Mouse (Mus musculus) thymus, postnatal 14 days (tissue): Measurements from ENCODE around the gene Pdzd7.
"Not testable (repeated sequence)": the region's sequence is repeated elsewhere in the genome, so short reads cannot be mapped to it uniquely, and the experiment has no call there.

ENCODE experiments used
- DNase-seq: peaks from one replicate; pipeline ENCODE4 v3.0.0; 2021

Pdzd7 gene

GRCm38 (mm10) chr19:45058113-45058839 is 12.8 kb upstream of the Pdzd7 start:
- DNase-seq = peak; percentile 92

DNA sequence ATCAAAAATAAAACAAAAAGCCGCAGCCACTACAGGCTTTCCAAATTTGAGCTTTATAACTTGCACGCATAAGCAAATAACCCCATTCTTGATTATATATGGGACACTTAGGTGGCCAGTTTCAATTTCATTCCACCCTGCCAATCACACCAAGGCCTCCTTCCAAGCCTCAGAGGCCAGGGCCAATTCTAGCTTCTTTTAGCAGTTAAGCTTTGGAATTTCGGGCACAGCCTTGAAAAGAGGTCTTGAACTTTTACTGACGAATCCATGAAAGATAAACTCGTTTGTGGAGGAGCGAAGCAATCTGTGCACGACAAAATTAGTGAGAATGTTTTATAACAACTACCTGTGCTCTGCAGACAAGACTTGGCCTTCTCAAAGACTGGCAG is 12.2 kb upstream of the Pdzd7 start:
- DNase-seq = no peak

GRCm38 (mm10) chr19:45056908-45057698 is 11.6 kb upstream of the Pdzd7 start:
- peak; percentile 74 for DNase-seq

GRCm38 (mm10) chr19:45056364-45056763 is 10.8 kb upstream of the Pdzd7 start:
- peak; percentile 49 for DNase-seq

DNA sequence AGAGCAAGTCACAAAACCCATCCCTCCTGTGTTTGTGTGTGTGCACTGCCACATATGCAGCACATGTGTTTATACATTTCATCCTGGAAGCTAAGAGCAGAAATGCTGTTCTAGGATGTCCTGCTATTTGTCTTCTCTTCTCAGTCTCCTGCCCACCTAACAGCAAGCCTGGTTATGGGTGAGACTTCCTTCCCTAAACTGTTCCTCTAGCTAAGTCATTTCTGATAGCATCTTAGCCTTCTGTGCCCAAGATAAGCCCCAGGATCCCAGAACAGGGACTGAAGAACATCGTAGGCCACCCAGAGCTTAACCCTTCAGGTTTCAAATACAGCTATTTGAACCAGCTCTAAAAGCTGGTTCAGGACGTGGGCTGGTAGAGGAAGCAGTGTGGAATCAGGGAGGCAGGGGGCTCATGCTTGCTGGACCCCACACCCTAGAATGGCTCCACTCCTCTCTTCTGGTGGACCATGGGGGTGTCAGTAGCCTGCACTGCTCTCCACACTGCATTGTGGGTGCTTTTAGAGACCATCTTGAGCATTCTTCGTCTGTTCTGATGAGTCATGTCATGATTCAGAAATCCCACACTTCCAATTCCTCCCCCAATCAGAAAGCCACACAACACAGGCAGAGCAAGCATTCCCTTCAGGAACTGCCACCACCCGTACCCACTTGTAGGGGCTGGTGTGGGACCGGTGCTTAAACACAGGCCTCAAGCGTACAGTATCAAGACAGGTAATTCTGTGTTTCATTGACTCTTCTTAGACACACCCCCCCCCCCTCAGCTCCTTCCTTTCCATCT is 9.6 kb upstream of the Pdzd7 start:
- no peak for DNase-seq

DNA sequence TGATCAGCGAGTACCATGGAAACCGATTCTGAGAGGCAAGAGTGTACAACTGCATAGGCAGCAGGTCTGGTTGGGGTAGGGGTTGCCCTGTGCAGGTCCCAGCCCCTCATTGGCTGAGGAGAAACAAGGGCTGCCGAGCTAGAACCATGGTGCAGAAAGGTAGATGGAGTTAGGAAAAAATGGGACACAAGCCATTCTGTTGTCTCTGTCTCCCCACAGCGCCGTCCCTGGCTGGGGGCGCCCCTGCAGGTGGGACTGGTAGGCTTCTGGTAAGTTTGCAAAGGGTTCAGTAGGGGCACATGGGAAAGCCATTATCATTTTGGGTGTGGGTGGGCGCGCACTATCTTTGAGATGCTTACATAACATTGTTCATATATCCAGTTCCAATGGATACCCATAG is 7.9 kb upstream of the Pdzd7 start:
- no peak for DNase-seq

DNA sequence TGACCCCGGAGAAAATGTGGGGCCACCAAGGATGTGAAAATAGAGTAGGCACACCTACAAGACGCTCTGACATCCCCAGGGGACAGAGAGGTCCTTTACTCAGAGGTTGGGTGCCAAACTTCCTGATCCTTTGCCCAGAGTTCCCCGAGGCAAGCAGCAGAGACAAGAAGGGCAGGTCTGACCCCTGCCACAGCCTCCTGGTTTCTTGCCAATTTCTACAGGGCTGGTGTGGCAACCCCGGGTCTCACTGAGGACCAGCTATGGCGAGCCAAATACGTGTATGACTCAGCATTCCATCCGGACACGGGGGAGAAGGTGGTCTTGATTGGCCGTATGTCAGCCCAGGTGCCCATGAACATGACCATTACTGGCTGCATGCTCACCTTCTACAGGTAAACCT is 4.0 kb upstream of the Pdzd7 start:
- DNase-seq = no peak

- no peak for DNase-seq
These were observed 3.3 kb upstream of the Pdzd7 start for GRCm38 (mm10) chr19:45048644-45049365.

DNA sequence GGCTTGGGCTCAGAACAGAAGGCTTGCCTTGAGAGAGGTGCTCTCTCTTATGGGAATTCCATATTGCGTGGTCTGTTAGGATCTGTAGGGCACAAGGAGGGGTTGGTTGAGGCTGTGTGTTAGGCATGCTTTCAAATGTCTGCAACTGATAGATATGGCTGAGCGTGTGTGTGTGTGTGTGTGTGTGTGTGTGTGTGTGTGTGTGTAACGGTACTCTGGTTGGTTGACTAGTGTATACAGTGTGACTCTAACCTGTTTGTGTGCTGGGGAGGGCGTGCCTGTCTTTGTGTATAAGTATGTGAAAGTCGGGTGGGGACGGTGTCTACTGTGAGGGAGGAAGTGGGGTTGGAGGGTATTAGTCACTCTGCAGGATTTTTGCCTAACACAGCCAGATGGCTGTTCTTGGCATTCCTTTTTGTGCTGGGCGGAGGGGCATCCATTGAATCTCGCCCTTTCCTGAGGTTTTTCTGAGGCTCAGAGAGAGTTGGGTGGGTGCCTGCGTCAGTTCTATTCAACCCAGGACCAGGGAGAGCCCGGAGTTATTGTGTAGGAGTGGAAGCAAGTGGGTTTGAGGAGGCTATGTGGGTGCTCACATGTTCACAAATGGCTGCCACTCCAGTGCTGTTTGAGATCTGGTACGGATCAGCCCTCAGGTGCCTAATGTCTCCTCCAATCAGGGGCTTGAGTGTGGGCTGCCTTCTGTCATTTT is 2.6 kb upstream of the Pdzd7 start:
- DNase-seq = peak; percentile 61

- DNase-seq = peak; percentile 88
These were observed 2.0 kb upstream of the Pdzd7 start, which contains the start of gene Sfxn3 for GRCm38 (mm10) chr19:45047417-45047934. TSS of gene Sfxn3 (plus strand) at chr19:45047503.

GRCm38 (mm10) chr19:45046523-45047321 is 1.2 kb upstream of the Pdzd7 start:
- peak; percentile 83 for DNase-seq

GRCm38 (mm10) chr19:45045236-45045635 is 281 bp downstream of the Pdzd7 start:
- no peak for DNase-seq

DNA sequence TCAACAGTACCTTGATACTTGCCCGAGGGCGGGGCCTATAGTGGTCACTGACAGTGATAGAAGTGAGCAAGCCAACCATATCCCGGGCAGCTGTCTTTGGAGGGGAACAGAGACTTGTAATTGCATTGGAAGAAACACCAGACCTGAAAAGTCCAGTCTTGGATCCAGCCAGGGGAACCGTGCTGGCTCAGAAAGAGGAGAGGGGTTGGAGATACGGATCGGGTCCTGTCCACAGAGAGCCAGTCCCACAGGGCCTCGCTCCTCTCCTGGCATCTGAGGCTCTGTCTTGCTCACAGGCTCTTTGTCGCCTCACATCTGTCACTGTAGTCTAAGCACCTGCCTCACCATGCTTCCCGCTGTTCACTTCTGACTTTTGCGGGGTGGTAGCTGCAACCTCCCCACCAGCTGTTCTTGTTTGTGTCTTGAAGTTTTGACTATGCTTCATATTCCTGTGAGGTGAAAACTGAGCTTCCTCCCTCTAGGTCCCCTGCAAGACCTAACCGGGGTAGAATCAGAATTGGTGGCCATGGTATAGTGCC is 1.1 kb downstream of the Pdzd7 start:
- no peak for DNase-seq

- DNase-seq = no peak
These were observed 5.3 kb downstream of the Pdzd7 start for GRCm38 (mm10) chr19:45040214-45040613.

DNA sequence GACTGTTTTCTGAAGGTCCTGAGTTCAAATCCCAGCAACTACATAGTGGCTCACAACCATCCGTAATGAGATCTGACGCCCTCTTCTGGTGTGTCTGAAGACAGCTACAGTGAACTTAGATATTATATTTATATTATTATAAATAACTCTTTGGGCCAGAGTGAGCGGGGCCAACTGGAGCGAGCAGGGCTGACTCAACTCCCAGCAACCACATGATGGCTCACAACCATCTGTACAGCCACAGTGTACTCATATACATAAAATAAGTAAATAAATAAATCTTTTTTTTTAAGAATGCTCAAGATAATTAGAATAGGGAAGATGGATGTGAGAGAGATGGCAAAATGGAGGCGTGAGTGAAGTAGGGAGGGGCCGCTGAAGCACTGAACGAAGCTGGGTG is 7.3 kb downstream of the Pdzd7 start:
- DNase-seq = not testable (repeated sequence)

DNA sequence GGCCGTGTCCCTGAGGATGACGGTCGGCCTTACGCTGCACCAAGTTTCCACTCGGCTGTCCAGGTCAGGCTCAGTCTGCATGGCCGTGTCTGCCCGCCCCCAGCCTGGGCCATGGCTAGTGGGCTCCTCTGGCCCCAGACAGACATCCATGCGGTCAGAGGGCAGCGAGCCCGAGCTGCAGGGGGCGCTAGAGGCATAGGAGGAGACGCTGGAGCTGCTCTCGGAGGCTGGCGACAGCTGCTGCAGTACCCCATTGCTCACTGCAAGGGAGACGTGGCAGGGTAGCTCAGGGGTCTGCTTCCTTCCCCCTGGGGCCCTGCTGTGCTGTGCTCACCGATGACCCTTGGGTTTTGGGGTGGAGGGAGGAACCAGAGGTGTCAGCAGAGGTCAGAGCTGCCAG is 8.7 kb downstream of the Pdzd7 start:
- peak; percentile 62 for DNase-seq

GRCm38 (mm10) chr19:45032570-45033332 is 12.8 kb downstream of the Pdzd7 start:
- no peak for DNase-seq

DNA sequence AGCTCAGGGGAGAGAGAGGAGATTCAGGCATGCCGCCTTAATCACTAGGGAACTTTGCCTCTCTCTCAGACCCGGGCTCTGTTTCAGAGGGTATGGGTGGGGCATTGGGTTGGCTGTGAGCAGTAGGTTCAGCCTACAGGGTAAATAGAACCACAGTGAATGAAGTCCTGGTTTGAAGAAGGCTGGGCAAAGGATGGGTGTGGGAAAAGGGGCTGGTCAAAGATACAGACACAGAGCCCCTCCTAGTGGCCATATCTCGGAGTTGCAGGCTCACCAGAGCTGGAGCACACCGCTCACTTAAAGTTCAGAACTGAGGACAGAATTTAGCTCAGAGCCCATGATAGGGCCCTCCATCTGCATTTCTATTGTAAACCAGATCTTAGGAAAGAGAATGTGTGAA is 13.7 kb downstream of the Pdzd7 start:
- DNase-seq = peak; percentile 72

DNA sequence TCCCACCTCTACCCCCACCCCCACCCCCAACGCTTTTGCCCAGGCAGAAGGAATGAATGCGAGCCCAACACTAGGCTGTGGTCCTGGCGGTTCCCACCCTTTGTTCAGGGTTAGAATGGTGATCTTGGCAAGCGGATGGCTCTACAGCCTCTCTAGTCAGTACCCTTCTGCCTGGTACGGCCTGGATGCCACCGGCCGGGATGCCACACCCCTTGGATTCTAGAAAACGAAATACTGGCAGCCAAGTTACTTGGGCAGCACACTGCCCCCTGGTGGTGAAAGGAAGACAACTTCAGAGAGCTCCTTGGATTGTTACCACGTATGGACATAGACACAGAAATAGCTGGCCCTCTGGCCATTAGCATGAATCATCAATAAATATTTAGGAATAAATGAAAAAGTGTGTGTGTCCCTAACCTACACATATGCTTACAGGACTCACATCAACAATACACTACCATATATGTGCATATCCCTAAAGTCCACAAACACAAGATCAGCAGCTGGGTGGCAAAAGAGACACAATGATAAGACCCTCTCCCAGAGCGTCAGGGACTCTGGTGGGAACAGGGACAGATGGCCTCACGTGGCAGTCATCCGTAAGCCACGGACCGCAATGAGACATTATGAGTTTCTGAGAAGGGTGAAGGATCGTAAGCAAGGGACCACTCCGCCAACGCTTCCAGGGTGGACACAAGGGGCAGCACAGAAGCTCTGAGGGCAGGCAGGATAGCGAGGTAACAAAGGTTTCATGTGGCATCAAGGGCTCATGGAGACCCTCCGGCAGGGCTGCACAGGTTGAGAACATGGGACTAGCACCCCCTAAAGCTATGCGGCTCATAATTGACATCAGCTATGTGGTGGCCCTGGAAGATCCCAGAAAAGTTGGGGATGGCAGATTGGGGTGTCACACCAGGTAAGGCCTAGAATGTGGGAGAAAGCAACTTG is 14.5 kb downstream of the Pdzd7 start:
- DNase-seq = peak; percentile 71
